Mouse (Mus musculus) kidney, adult 18-20 months (tissue): ENCODE data around the gene Serf2.
A peak's percentile ranks its signal among the peaks of the same experiment; 100 is the strongest.

Experiments used
- DNase-seq: peaks from one replicate; pipeline ENCODE4 v3.0.0; 2021

Gene Serf2

GRCm38 (mm10) chr2:121448739-121449535 lies at the start of gene Serf2:
Gene Serf2 (plus strand): TSS chr2:121449195.
- DNase-seq: peak; percentile 100

DNA sequence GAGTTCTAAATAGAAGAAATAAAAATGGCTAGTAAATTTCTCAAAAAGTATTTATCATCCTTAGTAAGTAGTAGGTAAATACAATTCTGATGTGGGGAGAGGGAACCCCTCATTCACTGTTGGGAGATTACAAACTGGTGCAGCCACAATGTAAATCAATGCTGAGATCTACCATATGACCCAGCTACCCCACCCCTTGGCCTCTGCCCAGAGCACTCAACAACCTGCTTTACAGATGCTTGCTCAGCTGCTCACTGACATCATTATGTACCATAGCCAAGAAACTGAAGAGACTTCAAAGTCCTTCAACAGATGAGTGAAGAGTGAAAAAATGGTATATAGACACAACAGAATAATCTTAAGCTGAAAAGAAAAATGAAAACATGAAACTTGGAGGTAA lies 45.7 kb upstream of the Serf2 start:
- no peak for DNase-seq

GRCm38 (mm10) chr2:121408160-121408559 lies 40.8 kb upstream of the Serf2 start:
- peak; percentile 47 for DNase-seq

- DNase-seq: no peak
These were observed 36.1 kb upstream of the Serf2 start for GRCm38 (mm10) chr2:121412843-121413386.

DNA sequence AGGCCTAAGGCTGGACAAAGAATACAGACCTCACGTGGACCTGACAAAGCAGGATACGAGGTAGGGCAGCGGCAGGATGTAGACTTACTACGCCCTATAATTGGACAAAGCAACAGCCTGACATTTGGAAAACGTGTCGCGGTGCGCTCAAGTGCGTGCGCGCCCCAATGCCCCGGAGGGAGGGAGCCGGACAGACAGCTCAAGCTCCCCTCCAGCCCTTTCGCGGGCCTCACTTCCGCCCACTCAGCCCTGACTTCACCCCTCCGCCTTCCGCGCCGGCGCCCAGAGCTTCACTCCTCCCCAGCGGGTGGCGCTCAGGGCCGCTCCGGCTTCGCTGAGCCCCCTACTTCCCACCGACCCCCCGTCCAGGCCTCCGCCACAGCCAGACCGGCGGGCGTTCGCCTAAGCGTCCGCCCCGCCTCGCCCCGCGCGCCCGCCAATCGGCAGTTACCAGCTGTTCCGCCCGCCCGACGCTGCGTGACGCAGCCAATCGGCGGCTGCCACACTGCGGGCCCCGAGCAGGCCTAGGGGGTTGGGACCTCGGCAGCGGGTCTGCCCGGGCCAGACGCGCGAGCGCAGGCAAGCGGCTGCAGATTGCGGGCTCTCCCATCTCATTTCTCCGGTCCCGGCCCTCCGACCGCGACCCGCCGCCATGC lies 35.5 kb upstream of the Serf2 start, which contains the start of the genes Pdia3 and Catsper2:
Gene Pdia3 (plus strand): TSS at position 389 of the 656 bp plus-strand sequence.
Gene Catsper2 (minus strand): TSS at position 406 of the 656 bp plus-strand sequence.
- DNase-seq: peak; percentile 95

DNA sequence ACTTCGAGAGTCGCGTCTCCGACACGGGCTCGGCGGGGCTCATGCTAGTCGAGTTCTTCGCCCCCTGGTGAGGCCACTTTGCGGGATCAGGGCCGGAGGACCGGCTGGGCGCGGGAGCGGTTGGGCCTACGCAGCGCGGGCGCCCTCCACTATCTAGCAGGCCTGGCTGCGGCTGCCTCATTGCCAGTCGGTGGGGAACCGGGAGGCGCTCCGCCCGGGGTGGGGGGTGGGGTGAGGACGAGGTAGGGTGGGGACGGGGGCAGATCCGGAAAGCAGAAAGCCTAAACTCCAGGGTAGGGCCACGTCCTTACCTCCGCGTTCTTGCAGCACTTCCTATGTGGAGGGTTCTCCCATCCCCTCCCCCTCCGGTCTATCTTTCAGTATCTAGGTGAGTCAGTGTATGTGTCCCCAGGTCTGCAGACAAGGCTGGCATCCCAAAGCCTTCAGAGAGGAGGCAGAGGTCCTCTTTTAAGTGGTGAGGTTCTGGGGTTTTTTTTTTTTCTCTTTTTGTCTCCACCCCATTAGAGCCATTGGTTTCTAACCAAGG lies 34.8 kb upstream of the Serf2 start:
- DNase-seq: peak; percentile 55

- no peak for DNase-seq
These were observed 33.9 kb upstream of the Serf2 start for GRCm38 (mm10) chr2:121415103-121415502.

DNA sequence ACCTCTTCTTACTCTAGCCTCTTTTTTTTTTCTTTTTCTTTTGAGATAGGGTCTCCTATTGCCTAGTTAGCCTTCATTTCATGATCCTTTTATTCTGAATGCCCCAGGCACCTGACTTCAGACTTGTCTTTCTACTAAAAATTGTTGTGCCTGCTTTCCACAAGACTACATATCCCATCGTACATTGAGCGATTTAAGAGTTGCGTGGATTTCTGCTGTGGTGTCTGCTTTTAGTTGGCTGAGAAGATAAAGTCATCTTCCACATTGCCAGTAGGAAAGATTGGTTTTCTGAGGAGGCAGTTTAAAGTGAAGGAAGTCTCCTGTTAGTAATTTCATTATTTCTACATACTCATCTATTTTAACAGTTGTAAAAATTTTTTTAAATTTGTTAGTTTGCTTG lies 33.4 kb upstream of the Serf2 start:
- no peak for DNase-seq

DNA sequence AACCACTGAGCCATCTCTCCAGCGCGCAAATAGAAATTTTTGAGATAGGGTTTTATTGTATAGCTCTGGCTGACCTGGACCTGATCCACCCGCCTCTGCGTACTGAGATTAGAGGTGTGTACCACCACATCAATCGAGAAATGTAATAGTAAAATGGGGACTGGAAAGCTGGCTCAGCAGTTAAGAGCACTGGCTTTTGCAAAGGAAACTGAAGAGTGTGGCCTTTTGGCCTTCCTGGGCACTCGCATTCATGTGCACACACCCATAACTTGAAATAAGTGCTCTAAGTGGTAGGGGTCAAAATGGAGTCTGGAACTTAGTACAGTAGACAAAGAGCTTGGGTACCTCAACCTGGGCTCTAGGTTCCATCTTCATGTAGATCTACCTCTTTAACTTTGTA lies 32.6 kb upstream of the Serf2 start:
- no peak for DNase-seq

GRCm38 (mm10) chr2:121418476-121418875 lies 30.5 kb upstream of the Serf2 start:
- DNase-seq: no peak

GRCm38 (mm10) chr2:121423166-121423565 lies 25.8 kb upstream of the Serf2 start:
- DNase-seq: no peak

DNA sequence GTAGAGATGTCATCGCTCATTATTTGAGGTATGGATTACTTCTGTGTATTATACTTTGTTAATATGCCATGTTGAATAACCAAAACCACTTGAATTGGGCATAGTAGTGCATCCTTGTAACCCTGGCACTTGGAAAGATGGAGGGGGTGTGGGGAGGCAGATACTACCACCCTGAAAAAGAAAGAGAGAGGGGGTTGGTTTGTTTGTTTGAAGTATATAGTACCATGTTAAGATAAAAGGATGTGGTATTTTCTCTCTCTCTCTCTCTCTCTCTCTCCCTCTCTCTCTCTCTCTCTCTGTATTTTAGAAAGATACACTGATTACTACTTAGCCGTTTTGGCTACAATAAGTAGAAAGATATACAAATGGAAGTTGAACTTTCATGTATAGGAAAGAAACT lies 23.1 kb upstream of the Serf2 start:
- DNase-seq: no peak

DNA sequence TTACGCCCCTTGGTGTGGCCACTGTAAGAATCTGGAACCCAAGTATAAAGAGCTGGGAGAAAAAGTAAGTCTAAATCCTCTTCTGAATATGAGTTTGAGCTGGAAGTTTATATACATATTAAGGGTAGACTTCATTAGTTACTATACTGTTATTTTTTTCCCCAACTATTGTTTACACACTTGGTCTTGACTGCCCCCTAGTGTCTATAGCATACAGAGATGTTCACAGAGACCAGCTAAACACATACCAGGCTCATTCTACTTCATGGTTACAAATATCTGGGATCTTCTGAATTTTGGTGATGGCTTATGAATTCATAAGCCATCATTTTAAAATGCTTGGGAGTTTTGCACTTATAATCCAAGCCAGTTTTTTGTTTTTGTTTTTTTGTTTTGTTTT lies 14.1 kb upstream of the Serf2 start:
- DNase-seq: no peak

- DNase-seq: peak; percentile 50
These were observed 9.2 kb upstream of the Serf2 start for GRCm38 (mm10) chr2:121439746-121440145.

DNA sequence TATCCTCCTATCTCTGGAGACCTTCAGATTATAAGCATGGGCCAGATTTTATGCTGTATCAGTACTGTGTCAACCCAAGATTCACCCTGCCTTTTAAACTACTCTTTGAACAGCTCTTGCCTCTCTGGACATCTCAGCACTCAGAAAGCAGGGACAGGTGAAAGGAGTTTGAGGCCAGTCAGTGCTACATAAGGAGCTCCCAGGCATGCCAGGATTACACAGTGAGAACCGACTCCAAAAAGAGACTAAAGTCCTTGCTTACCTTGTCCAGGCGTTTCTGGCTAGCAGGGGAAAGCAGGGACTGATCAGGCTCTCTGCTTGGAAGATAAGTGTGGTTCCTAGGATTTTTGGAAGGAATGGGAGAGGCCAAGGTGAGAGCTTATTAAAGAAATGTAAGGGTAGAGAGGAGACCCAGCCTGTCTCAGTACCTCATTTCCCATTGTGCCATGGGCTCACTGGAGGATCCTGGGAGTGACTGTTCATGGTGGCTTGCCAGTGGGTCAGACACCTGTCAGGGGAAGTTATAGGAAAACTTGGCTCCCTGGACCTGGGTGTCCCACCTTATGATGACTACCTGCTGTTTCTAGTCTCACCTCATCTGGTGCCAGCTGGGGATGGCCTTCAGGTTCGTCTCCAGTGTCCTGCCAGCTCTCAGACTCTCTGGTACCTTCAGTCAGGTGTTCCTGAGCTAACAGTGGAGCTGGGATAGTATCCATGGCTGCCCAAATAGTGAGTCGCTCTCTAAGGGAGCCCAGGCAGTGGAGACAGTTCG lies 8.0 kb upstream of the Serf2 start:
- no peak for DNase-seq

DNA sequence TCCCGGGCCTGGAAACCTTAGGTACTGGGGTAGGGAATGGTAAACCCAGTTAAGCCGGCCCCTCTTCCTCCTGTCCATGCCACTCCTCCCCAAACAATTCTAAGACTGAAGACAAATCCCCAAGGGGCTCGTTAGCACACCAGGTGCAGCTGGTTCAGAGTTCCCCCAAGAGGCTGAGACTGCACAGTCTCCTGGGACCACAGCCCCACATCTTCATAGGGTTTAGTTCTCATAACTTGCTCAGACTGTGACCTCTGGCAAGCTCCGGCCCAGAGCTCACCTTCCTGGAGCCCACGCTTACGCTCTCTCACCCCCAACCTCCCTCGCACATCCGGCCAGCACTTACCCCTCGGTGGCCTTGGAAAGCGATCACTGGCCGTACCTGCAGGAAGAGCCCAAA lies 7.2 kb upstream of the Serf2 start:
- DNase-seq: no peak

- peak; percentile 89 for DNase-seq
These were observed 6.5 kb upstream of the Serf2 start for GRCm38 (mm10) chr2:121442259-121443067.

- DNase-seq: no peak
These were observed 6.0 kb upstream of the Serf2 start for GRCm38 (mm10) chr2:121443068-121443349.

DNA sequence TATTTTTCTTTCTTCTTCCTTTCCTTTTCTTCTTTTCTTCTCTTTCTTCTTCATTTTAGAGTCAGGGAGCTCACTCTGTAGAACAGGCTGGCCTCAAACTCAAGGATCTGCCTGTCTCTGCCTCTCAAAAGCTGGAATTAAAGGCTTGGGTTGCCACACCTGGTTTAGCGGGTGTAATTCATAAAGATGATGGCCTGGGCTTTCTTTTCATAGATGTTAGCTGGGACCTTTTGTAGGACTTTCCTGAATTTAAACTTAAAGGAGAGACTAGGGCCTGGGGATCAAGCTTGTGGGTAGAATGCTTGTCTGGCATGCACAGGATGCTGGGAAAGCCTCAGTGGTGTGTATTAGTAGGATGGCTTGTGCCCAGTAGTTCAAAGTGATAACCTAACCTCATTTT lies 4.8 kb upstream of the Serf2 start, which contains the start of gene Ell3:
Gene Ell3 (minus strand): TSS at position 101 of the 400 bp plus-strand sequence.
- no peak for DNase-seq

GRCm38 (mm10) chr2:121445117-121445516 lies 3.9 kb upstream of the Serf2 start:
- no peak for DNase-seq

DNA sequence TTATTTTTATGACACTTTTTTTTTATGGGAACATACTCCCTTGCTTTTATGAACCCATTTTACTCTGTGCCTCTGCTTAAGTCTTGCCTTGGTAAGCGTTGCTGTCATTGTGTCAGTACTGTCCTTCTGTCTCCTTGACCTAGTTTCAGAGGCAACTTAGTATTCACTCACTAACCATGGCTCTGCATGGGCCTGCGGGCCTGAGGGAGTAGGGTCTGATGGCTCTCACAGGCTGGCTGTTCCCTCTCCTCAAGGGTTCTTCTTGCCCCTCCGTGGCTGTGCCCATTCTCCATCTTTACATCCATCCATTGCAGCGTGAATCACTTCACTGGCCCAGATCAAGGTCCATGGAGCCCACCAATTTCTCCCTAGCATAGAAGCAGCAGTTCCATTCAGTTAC lies 2.5 kb upstream of the Serf2 start:
- no peak for DNase-seq

DNA sequence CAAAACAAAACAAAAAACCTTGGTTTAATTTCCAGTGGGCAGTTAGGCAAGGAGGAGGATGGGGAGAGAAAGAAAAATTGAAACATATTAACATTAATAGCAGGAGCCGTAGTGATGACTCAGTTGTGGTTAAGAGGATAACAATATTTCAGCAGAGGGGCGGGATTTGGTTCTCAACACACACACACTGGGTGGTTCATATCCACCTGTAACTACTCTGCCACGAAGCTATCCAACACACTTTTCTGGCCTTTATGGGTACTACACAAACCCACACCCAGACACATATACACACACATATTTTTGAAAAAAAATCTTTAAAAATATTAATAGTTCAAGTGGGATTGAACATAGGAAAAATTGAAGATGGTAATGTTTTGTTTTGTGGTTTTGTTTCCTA lies 2.0 kb upstream of the Serf2 start:
- no peak for DNase-seq
